Mouse (Mus musculus) midbrain, embryonic 11.5 days (tissue): Measurements from ENCODE around the gene Otulin. TPM values are rescaled to one million over a fixed set of nuclear protein-coding genes. Genes with fewer than 3 reads are reported as not detected.

Source experiments
- microRNA-seq: library from miRNA; unstranded; fragments of <30 nt; microRNA quantifications from one replicate; pipeline ENCODE4, GENCODE M21; 2017
- polyA plus RNA-seq: library from polyadenylated mRNA; unstranded; fragments of >200 nt; fragmentation: Nextera tagmentation; extraction: Ambion mirVana; gene quantifications from 2 replicates; pipeline ENCODE4 v1.2.1, GENCODE M21; 2014

The Otulin gene
- polyA plus RNA-seq, 1 experiment from 2014 or later = 34.0 TPM

Small RNAs within 50 kb of the gene (microRNA-seq; reads per million reads assigned to microRNA genes)
- not detected for gene Mir7117

Other genes starting within 250 kb of the Otulin start
- 8.2 and 8.6 TPM in 2 replicates for gene Ank, start 164.0 kb downstream of the Otulin start, polyA plus RNA-seq
- 6.1 and 7.5 TPM in 2 replicates for gene Otulinl, start 50.9 kb upstream of the Otulin start, polyA plus RNA-seq